Mouse (Mus musculus) lung, postnatal 36 days (tissue): ENCODE data around the gene Ugt2a2.
"Not testable (repeated sequence)": the region's sequence is repeated elsewhere in the genome, so short reads cannot be mapped to it uniquely, and the experiment has no call there.

Experiments
- DNase-seq: peaks from one replicate; pipeline ENCODE4 v3.0.0; 2022; ENCODE audit warnings: mixed read lengths

The Ugt2a2 gene

GRCm38 (mm10) chr5:87482160-87482559 is at the start of gene Ugt2a2:
Ugt2a2 (minus strand) TSS chr5:87482260.
- DNase-seq: no peak

- not testable (repeated sequence) for DNase-seq
These were observed 41.5 kb upstream of the Ugt2a2 start for GRCm38 (mm10) chr5:87523561-87523960.

GRCm38 (mm10) chr5:87505776-87506458 is 23.9 kb upstream of the Ugt2a2 start:
- DNase-seq: no peak

DNA sequence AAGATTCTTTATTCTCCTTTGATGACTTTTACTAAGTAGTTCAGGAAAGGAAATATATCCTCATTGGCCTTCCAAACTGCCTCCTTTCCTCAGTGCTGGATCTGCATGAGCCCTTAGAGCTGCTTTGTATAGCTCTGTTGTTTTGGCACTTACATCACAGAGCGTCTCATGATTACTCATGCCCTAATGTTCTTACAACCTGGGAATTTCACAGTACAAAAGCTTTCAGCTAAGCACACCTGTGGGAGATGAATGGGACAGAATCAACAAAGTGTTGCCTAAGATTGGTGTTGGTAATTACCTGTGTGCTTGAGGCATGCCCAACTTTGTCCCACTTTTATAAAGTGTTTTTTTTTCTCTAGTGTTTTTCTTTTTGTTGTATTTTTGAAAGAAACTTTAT is 20.6 kb upstream of the Ugt2a2 start:
- peak; percentile 6 for DNase-seq

- DNase-seq: no peak
These were observed 17.3 kb upstream of the Ugt2a2 start for GRCm38 (mm10) chr5:87499341-87499740.

DNA sequence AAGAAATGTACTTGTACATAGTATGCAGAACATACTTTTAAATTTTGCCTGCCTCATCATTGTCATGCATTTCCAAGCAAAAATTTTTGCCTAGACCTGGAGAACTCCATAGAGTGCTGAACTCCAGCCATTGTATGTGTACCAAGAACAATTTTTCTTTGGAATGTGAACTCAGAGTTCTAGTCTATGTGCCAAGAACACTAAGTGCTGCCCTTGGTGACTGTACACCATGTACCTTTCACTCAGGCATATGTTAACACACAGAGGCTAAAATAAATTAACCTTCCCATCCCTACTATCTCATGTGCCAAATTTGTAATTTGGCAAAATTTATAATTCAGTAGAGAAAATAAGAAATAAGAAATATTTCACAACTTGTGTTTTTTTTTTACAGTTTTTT is 16.9 kb upstream of the Ugt2a2 start:
- DNase-seq: no peak

- no peak for DNase-seq
These were observed 8.7 kb upstream of the Ugt2a2 start, which contains the start of gene Ugt2a1 for GRCm38 (mm10) chr5:87490771-87491170. Ugt2a1 (minus strand) TSS chr5:87490871.

DNA sequence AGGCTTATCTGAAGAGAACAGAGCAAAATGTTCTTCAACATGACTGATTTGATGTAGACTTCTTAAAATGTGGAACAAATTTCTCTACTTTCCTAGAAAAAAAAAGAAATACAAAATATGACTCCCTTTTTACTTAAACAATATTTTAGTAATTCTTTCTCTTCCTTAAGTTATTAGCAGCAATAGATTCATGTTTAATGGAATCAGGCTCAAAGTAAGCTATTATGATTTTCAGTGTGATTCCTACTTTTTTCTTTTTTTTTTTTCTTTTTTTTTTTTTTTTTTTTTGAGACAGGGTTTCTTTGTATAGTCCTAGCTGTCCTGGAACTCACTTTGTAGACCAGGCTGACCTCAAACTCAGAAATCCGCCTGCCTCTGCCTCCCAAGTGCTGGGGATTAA is 4.6 kb upstream of the Ugt2a2 start, which contains the start of gene Gm43638:
Gm43638 (minus strand) TSS at position 101 of the 400 bp plus-strand sequence.
- not testable (repeated sequence) for DNase-seq

DNA sequence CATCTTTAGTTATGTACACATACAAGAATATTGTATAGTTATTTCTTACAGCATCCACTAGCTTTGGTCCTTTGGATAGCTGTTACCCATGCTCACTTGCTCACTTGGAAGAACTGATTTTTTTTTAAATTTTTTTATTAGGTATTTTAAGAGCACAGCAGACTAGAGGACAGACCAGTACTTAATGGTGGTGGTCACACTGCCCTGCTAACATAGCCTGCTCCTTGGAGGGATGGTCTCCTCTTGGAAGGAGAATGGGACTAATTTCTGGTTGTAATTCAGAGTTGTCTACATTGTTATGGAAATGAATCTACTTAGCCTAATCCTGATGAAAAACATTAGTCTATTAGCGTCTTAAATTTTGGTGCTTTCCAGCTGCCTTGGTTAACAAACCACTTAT is 23.2 kb downstream of the Ugt2a2 start:
- DNase-seq: no peak

DNA sequence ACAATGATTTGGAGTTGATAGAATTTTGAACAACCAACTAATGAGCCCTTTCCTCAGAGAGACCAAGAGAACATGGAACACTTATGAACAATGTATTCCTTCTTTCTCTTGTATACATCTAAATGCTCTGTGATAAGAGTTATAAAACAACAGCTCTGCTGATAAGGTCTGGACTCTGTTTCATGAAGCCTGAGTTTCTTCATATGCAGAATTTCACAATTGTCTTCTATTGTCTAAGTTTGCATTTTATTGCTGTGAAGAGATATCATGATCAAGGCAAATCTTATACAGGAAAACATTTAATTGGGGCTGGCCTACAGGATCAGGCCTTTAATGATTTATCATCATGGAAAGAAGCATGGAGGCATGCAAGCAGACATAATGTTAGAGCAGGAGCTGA is 24.4 kb downstream of the Ugt2a2 start:
- no peak for DNase-seq

GRCm38 (mm10) chr5:87456216-87456850 is 25.7 kb downstream of the Ugt2a2 start:
- DNase-seq: no peak

DNA sequence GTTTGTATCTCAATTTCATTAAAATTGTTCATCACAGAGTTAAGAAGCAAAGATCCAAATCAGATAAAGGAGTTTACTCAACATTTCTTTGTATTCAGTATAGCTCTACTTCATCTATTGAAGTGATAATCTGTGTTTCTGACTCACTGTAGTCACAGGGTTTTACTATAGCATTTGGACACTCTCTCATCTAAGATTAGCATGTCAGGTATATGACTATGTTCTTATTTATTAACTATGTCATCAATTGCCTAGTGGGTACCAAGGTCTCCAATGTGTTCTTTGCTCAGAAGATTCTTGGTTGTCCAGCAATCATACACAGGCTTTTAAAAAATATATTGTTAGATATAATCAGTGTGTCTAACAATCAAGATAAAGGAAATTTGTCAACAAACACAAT is 26.5 kb downstream of the Ugt2a2 start:
- DNase-seq: no peak

GRCm38 (mm10) chr5:87452514-87452913 is 29.5 kb downstream of the Ugt2a2 start:
- not testable (repeated sequence) for DNase-seq

DNA sequence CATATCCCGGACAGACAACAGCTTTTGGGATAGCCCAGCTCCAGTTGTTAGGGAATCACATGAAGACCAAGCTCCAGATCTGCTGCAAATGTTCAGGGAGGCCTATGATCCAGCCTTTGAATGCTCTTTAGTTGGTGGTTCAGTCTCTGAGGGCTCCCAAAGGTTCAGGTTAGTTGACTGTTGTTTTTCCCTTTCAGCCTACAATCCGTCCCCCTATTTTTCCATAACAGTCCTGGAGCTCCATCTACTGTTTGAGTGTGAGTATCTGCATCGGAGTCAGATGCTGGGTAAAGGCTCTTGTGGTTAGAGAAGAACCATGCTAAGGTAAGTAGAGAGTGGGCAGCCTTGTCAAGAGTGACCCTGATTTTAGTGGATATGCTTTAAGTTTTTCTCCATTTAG is 45.8 kb downstream of the Ugt2a2 start:
- peak; percentile 2 for DNase-seq

DNA sequence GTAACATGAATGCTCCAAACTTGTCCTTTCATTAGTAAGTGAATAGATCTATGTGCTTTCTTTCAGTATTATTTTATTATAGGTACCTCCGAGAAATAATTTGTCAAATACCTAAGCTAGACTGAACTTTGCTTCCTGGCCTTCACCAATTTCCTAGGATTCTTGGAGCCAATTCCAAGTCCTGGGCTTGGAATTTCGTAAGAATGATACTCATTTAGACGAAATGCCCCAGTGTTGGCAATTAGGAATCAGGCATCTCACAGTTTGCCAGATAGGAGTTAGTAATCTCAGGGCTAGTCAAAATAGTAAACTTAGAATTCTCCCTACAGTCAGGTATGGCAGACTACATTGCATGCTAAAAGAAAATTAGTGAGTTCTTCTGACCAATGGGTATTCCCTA is 56.4 kb downstream of the Ugt2a2 start:
- DNase-seq: no peak

DNA sequence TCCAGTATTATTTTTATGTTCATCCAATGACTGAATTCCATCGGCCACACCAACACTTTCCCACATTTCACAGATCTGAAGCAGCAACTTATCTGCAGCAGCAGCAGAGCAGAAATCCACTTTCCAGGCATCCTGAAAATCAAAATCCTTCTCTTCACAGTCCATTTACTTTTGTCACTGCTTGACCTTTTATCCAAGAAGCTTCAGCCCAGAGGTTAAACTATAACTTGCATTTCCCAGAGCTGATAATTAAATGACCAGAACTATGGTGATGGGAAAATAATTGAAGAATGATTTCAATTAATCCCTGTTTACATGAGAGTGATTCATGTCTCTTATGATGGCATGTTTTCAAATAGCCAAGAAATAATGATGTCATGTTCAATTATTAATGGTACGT is 58.0 kb downstream of the Ugt2a2 start, which contains the start of gene Ugt2b38:
Ugt2b38 (minus strand) TSS at position 163 of the 400 bp plus-strand sequence.
- DNase-seq: not testable (repeated sequence)
